Mouse (Mus musculus) neural tube, embryonic 13.5 days (tissue): ENCODE measurements around the gene Kbtbd6. TPM values are rescaled to one million over a fixed set of nuclear protein-coding genes. Genes with fewer than 3 reads are reported as not detected.

Experiments
- ATAC-seq: fragments of 200-750 bp; cut with Nextera tagmentation; 2 replicates; pipeline ENCODE4 v1.8.0; 2017; ENCODE audit warnings: low read depth, mild to moderate bottlenecking, moderate TSS enrichment, moderate library complexity
- H3K27ac ChIP-seq: fragments of 300-500 bp; sonication (generic); replicated peaks from 2 replicates; pipeline ENCODE4 v1.5.1; 2015; ENCODE audit warnings: moderate library complexity, mild to moderate bottlenecking, inconsistent platforms
- H3K27me3 ChIP-seq: fragments of 300-500 bp; sonication (generic); 2 replicates; pipeline ENCODE4 v1.6.1; 2015; ENCODE audit warnings: mild to moderate bottlenecking, inconsistent platforms
- H3K36me3 ChIP-seq: fragments of 300-500 bp; sonication (generic); 2 replicates; pipeline ENCODE4 v1.6.1; 2015; ENCODE audit warnings: mild to moderate bottlenecking, inconsistent platforms
- H3K4me1 ChIP-seq: fragments of 300-500 bp; sonication (generic); replicated peaks from 2 replicates; pipeline ENCODE4 v1.6.1; 2015; ENCODE audit warnings: inconsistent platforms
- H3K4me2 ChIP-seq: fragments of 300-500 bp; sonication (generic); 2 replicates; pipeline ENCODE4 v1.6.1; 2015; ENCODE audit warnings: inconsistent platforms, mild to moderate bottlenecking, moderate library complexity
- H3K4me3 ChIP-seq: fragments of 300-500 bp; sonication (generic); 2 replicates; pipeline ENCODE4 v1.5.1; 2015; ENCODE audit warnings: mild to moderate bottlenecking, inconsistent platforms
- H3K9ac ChIP-seq: fragments of 300-500 bp; sonication (generic); 2 replicates; pipeline ENCODE4 v1.6.1; 2015; ENCODE audit warnings: moderate library complexity, mild to moderate bottlenecking, inconsistent platforms
- H3K9me3 ChIP-seq: fragments of 300-500 bp; sonication (generic); 2 replicates; pipeline ENCODE4 v1.6.1; 2016; ENCODE audit warnings: inconsistent platforms
- WGBS: fragments of 180-500 bp; shearing (Covaris S2); methylation state at CpG from one replicate; pipeline ENCODE4 v1.1.7; 2015; 5-methylcytosine and 5-hydroxymethylcytosine counted together
- polyA plus RNA-seq: library from polyadenylated mRNA; unstranded; fragments of >200 nt; fragmentation: Nextera tagmentation; extraction: Ambion mirVana; gene quantifications from 2 replicates; pipeline ENCODE4 v1.2.1, GENCODE M21; 2015

Gene Kbtbd6
- polyA plus RNA-seq, 1 experiment from 2014 or later: 1.6 TPM

GRCm38 (mm10) chr14:79482747-79483355 lies 31.2 kb downstream of the Kbtbd6 start:
- H3K27me3 ChIP-seq: 0 out of 2 replicates have a peak, but pooled peaks cover 8% of the 10 kb centered on the region
- WGBS: 25% methylated on average over 15 of the region's 15 CpGs
- peak overlapping the region; percentile 66 for H3K4me2 ChIP-seq
- ATAC-seq: no peak
- H3K9ac ChIP-seq: peak overlapping the region; percentile 94
- H3K4me1 ChIP-seq: peaks cover 52% of the 10 kb centered on the region
- no peaks in the 10 kb centered on the region for H3K9me3 ChIP-seq
- peaks cover 10% of the 10 kb centered on the region; the same call in 1 of the 2 replicates for H3K36me3 ChIP-seq
- peak overlapping the region; percentile 88 for H3K4me3 ChIP-seq
- peak overlapping the region; percentile 100 for H3K27ac ChIP-seq

DNA sequence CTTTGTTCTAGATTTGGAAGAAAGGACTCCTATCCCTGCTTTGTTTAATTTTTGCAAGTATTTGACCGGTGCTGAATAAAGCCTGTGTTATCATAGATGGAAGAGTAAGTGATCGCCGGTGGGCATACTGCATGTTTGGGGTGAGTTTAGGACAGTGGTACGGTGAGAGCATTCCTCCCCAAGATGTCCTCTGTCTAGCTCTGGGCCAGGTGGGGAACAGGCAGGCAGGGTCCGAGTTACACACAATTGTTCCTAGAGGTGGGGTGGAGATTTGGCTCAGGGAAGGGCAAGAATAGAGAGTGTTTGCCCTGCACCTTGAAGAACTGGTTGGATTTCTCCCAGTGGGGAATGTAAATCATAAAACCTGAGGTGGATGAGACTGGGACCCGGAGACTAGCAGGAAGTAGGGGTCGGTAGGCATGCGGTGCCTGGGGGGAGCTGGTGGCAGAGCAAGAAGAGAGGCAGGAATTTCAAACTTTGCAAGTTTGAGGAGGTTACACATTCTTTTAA lies 32.0 kb downstream of the Kbtbd6 start:
- Histone ChIP-seq H3K4me1 (peaks cover 53% of the 10 kb centered on the region), H3K4me3 (peak overlapping the region; percentile 88), H3K27ac (no peak overlapping the region), H3K27me3 (0 out of 2 replicates have a peak, but pooled peaks cover 8% of the 10 kb centered on the region), H3K9me3 (no peaks in the 10 kb centered on the region), H3K9ac (peak overlapping the region; percentile 94; the same call in 1 of the 2 replicates), H3K36me3 (0 out of 2 replicates have a peak, but pooled peaks cover 4% of the 10 kb centered on the region), H3K4me2 (peak overlapping the region; percentile 66)
- no peak for ATAC-seq
- WGBS: 78% methylated on average over 8 of the region's 8 CpGs

- peak overlapping the region; percentile 40 for H3K4me3 ChIP-seq
- WGBS: 32% methylated on average over 8 of the region's 8 CpGs
- ATAC-seq: no peak
Measured at GRCm38 (mm10) chr14:79486617-79486992, 35.0 kb downstream of the Kbtbd6 start.

GRCm38 (mm10) chr14:79486993-79487731 lies 35.5 kb downstream of the Kbtbd6 start:
- Histone ChIP-seq H3K4me1 (peaks cover 40% of the 10 kb centered on the region), H3K4me3 (peak overlapping the region; percentile 40), H3K27ac (0 out of 2 replicates have a peak overlapping the region, but pooled peaks have one; percentile 65), H3K27me3 (0 out of 2 replicates have a peak, but pooled peaks cover 8% of the 10 kb centered on the region), H3K9ac (peak overlapping the region; percentile 65), H3K9me3 (no peaks in the 10 kb centered on the region), H3K36me3 (no peaks in the 10 kb centered on the region; the same call in 1 of the 2 replicates), H3K4me2 (peak overlapping the region; percentile 64)
- WGBS: 9% methylated on average over 19 of the region's 19 CpGs
- no peak for ATAC-seq

More at GRCm38 (mm10) chr14:79486617-79486992, 35.0 kb downstream of the Kbtbd6 start:
- Histone ChIP-seq H3K4me1 (peaks cover 40% of the 10 kb centered on the region), H3K4me2 (peak overlapping the region; percentile 64), H3K36me3 (no peaks in the 10 kb centered on the region; the same call in 1 of the 2 replicates), H3K27me3 (0 out of 2 replicates have a peak, but pooled peaks cover 8% of the 10 kb centered on the region), H3K9ac (peak overlapping the region; percentile 65; the same call in 1 of the 2 replicates), H3K9me3 (no peaks in the 10 kb centered on the region), H3K27ac (0 out of 2 replicates have a peak overlapping the region, but pooled peaks have one; percentile 65)

DNA sequence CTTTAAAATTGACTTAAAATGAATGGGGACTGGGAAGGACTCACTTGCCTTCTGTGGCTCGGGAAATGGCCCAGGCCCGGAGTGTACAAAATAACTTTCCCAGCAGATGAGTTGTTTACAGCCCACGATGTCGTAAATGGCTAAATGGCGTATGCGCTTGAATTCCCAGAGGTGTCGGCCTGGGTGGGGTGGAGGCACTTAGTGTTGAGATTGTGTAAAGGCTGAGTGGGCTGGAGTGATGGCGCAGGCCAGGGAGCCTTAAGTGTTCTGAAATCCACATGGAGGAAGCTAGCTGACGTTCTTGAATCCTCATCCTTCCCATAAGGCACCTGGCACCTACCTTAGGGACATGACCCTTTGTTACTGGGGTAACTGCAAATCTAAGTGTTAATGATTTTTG lies 36.9 kb downstream of the Kbtbd6 start:
- no peaks in the 10 kb centered on the region for H3K9me3 ChIP-seq
- H3K4me2 ChIP-seq: no peak overlapping the region
- ATAC-seq: 0 out of 2 replicates have a peak, but pooled peaks have one; percentile 28

GRCm38 (mm10) chr14:79489150-79489549 lies 37.5 kb downstream of the Kbtbd6 start:
- H3K4me2 ChIP-seq: no peak overlapping the region
- peak overlapping the region; percentile 46; the same call in 1 of the 2 replicates for H3K27ac ChIP-seq
- 77% methylated on average over 12 of the region's 12 CpGs for WGBS
- H3K4me1 ChIP-seq: peaks cover 22% of the 10 kb centered on the region
- H3K4me3 ChIP-seq: no peak overlapping the region
- no peaks in the 10 kb centered on the region for H3K9me3 ChIP-seq
- 0 out of 2 replicates have a peak, but pooled peaks cover 8% of the 10 kb centered on the region for H3K27me3 ChIP-seq
- peak; percentile 45; the same call in 1 of the 2 replicates for ATAC-seq
- no peaks in the 10 kb centered on the region; the same call in 1 of the 2 replicates for H3K36me3 ChIP-seq
- H3K9ac ChIP-seq: no peak overlapping the region

More for the DNA sequence above, 36.9 kb downstream of the Kbtbd6 start:
- WGBS: 32% methylated on average over 9 of the region's 9 CpGs
- Histone ChIP-seq H3K27ac (0 out of 2 replicates have a peak overlapping the region, but pooled peaks have one; percentile 46), H3K4me1 (peaks cover 28% of the 10 kb centered on the region), H3K27me3 (0 out of 2 replicates have a peak, but pooled peaks cover 8% of the 10 kb centered on the region), H3K4me3 (no peak overlapping the region), H3K36me3 (no peaks in the 10 kb centered on the region; the same call in 1 of the 2 replicates), H3K9ac (no peak overlapping the region)

DNA sequence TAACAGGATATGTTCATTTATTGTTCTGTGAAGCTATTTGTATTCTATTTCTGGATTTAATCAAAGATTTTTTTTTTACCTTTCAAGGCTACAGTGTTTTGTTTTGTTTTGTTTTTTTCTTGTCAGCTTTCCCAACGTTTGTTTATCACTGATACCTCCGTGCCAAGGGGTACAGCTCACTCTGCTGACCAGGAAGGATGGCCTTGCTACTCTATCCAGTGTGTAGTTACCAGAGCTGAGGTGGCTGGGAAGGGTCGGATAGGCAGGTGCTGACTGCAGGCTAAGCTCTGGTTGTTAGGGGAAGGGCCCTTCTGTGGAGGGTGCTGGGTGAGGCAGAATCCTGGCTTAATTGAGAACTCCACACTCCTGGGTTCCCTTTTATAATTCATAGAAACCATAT lies 38.6 kb downstream of the Kbtbd6 start:
- 79% methylated on average over 3 of the region's 3 CpGs for WGBS
- no peak for ATAC-seq
- peaks cover 22% of the 10 kb centered on the region for H3K4me1 ChIP-seq

DNA sequence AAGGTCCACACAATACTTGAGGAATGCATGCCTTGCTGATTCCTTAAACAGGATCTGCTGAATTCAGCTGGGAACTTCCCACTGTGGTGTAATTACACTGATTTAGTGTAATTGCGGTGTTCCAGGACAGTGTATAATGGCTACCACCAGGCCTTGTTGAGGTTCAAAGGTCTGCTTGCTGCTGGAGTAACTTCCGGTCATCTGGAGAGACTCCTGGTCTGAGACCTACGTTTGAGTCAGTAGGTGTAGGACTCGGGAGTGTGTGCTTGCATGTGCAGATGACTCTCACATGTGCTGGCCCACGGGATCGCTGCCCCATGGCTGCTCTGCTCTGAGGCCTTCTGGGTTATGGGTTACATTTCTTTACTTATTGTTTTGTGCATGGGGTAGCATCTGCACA lies 42.7 kb downstream of the Kbtbd6 start:
- Histone ChIP-seq H3K4me1 (no peaks in the 10 kb centered on the region), H3K9me3 (no peaks in the 10 kb centered on the region), H3K27ac (no peak overlapping the region), H3K9ac (no peak overlapping the region), H3K4me2 (no peak overlapping the region), H3K36me3 (no peaks in the 10 kb centered on the region; the same call in 1 of the 2 replicates), H3K4me3 (no peak overlapping the region), H3K27me3 (no peaks in the 10 kb centered on the region)
- no peak for ATAC-seq
- 68% methylated on average over 6 of the region's 6 CpGs for WGBS

More for the DNA sequence above, 38.6 kb downstream of the Kbtbd6 start:
- Histone ChIP-seq H3K27ac (no peak overlapping the region), H3K9ac (no peak overlapping the region), H3K4me3 (no peak overlapping the region), H3K9me3 (no peaks in the 10 kb centered on the region), H3K36me3 (no peaks in the 10 kb centered on the region; the same call in 1 of the 2 replicates), H3K4me2 (no peak overlapping the region), H3K27me3 (0 out of 2 replicates have a peak, but pooled peaks cover 8% of the 10 kb centered on the region)

DNA sequence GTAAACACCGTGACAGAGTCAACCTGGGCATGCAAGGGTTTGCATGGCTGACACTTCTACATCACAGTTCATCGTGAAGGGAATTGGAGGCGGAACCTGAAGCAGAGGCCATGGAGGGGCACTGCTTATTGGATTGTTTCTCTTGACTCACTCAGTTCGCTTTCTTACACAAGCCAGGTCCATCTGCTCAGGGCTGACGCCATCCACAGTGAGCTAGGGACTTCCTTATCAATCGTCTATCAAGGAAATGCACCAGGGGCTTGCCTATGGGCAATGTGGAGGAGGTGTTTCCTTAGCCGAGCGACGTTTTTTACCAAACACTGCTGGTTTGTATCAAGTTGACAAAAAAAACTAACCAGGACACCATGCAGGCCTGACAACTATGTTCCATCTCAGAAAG lies 47.7 kb downstream of the Kbtbd6 start:
- H3K4me3 ChIP-seq: no peak overlapping the region
- no peaks in the 10 kb centered on the region for H3K27me3 ChIP-seq
- H3K9ac ChIP-seq: no peak overlapping the region
- WGBS: 91% methylated on average over 9 of the region's 9 CpGs
- H3K36me3 ChIP-seq: no peaks in the 10 kb centered on the region
- peaks cover 8% of the 10 kb centered on the region; the same call in 1 of the 2 replicates for H3K4me1 ChIP-seq
- no peaks in the 10 kb centered on the region for H3K9me3 ChIP-seq
- no peak overlapping the region for H3K4me2 ChIP-seq
- H3K27ac ChIP-seq: no peak overlapping the region
- ATAC-seq: no peak

DNA sequence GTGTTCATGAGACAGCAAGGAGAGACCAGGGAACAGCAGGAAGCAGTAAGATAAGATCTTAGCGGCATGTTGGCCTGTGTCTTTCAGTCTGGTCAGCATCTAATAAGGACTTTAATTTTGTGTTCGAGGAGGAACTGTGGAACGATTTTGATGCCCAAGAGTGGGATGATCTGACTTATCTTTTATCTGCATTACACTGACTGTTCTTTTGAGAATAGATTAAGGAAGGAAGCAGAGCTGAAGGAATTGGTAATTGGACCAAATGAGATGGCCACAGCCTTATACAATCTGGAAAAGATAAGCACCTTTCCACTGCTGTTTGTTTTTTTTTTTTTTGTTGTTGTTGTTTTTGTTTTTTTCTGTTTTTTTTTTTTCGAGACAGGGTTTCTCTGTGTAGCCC lies 49.1 kb downstream of the Kbtbd6 start:
- H3K36me3 ChIP-seq: no peaks in the 10 kb centered on the region
- H3K9me3 ChIP-seq: no peaks in the 10 kb centered on the region
- H3K4me2 ChIP-seq: no peak overlapping the region
- H3K27me3 ChIP-seq: no peaks in the 10 kb centered on the region
- H3K4me1 ChIP-seq: peaks cover 8% of the 10 kb centered on the region; the same call in 1 of the 2 replicates
- H3K4me3 ChIP-seq: no peak overlapping the region
- ATAC-seq: no peak
- WGBS: 86% methylated on average over 4 of the region's 4 CpGs
- no peak overlapping the region for H3K27ac ChIP-seq
- no peak overlapping the region for H3K9ac ChIP-seq

DNA sequence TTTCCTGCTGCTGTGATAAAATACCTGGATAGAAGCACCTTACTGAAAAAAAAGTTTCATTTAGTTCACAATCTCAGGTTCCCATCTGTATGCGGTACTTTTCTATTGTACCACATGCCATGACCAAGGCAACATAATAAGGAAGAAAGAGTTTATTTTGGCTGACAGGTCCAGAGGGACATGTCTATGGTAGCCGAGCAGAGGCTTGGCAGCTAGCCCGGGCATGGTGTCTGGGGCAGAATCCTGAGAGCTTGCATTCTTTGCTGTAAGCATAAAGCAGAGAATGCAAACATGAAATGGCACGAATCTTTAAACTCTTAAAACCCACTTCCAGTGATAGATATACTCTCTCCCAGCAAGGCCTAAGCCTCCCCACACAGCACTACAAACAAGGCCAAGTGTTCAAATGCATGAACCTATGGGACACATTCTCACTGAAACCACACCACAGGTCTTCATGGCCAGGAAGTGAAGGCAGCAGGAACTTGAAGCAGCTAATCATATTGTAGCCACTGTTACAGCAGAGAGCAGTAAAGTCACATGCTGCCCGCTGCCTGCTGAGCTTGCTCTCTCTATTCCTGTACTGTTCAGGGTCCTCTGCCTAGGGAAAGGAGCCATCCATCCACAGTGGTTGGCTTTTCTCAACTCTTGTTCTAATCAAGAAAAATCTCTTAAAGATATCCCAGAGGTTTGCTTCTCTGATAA lies 51.9 kb downstream of the Kbtbd6 start:
- no peaks in the 10 kb centered on the region for H3K9me3 ChIP-seq
- no peak overlapping the region for H3K9ac ChIP-seq
- H3K4me1 ChIP-seq: peaks cover 8% of the 10 kb centered on the region; the same call in 1 of the 2 replicates
- 61% methylated on average over 5 of the region's 5 CpGs for WGBS
- H3K4me2 ChIP-seq: no peak overlapping the region
- H3K4me3 ChIP-seq: no peak overlapping the region
- ATAC-seq: no peak
- no peaks in the 10 kb centered on the region for H3K27me3 ChIP-seq
- no peaks in the 10 kb centered on the region for H3K36me3 ChIP-seq
- H3K27ac ChIP-seq: peak overlapping the region; percentile 25; the same call in 1 of the 2 replicates
